ENCODE assay signal across 8 mouse cellular contexts in the genomic region with DNA sequence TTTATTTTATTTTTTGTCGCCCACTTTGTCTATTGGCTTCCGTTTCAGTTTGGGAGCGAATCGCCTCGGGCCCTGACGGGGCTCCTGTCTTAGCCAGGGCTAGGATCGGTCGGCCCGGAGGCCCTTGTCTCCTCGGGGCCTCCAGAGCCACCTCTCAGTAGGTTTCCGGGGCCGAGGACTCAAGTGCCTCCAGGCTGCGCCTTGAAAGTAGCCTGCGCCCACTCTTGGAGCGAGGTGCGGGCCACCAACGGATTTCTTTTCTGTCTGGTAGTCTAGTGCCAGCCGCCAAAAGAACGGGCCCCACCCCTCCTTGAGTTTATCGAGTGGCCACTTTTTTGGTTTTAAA. TPM values are rescaled to one million over a fixed set of nuclear protein-coding genes. Genes with fewer than 3 reads are reported as not detected.
DNase-seq lines count a peak whose midpoint lies in the region; ATAC-seq and TF ChIP-seq lines count a peak whose summit lies in the region.

No protein-coding gene starts in this region.

- peak overlapping the region; percentile 93 for H3K27ac ChIP-seq in neural tube, embryonic 11.5 days (ENCODE audit: low read depth, low read length)
- peak overlapping the region; percentile 95 for H3K27ac ChIP-seq in limb, embryonic 13.5 days
- H3K27ac ChIP-seq in midbrain, postnatal 0 days (ENCODE audit: low read depth, low read length) = peak overlapping the region; percentile 91
- H3K27ac ChIP-seq in stomach, embryonic 15.5 days = peak overlapping the region; percentile 97

- DNase-seq in neural tube, embryonic 11.5 days (ENCODE audit: low spot score) = peak; percentile 72
- no peak for DNase-seq in neural tube, embryonic 10.5 days (ENCODE audit: extremely low spot score, low spot score)
- peak; percentile 23 for DNase-seq in embryo, embryonic 11.5 days (ENCODE audit: low read depth, low spot score)
- DNase-seq in kidney, adult 11 months = peak; percentile 49
- DNase-seq in midbrain, postnatal 0 days (ENCODE audit: low spot score) = peak; percentile 38

- H3K4me2 ChIP-seq in neural tube, embryonic 11.5 days (ENCODE audit: low read depth) = peak overlapping the region; percentile 62
- H3K4me2 ChIP-seq in limb, embryonic 13.5 days (replicated peaks) = peak overlapping the region; percentile 63
- H3K4me2 ChIP-seq in midbrain, postnatal 0 days (ENCODE audit: low read depth, low read length, poor library complexity, severe bottlenecking) = peak overlapping the region; percentile 52
- H3K4me2 ChIP-seq in stomach, embryonic 15.5 days = peak overlapping the region; percentile 55

- peak overlapping the region; percentile 72 for H3K4me3 ChIP-seq in neural tube, embryonic 11.5 days (ENCODE audit: low read depth, low read length)
- peak overlapping the region; percentile 96 for H3K4me3 ChIP-seq in limb, embryonic 13.5 days
- H3K4me3 ChIP-seq in midbrain, postnatal 0 days (ENCODE audit: low read depth, low read length) = peak overlapping the region; percentile 96
- peak overlapping the region; percentile 75 for H3K4me3 ChIP-seq in stomach, embryonic 15.5 days (replicated peaks)

- no peaks in the 10 kb centered on the region for H3K36me3 ChIP-seq in neural tube, embryonic 11.5 days (ENCODE audit: control insufficient read depth, insufficient read depth, low read length)
- H3K36me3 ChIP-seq in limb, embryonic 13.5 days = peaks cover 23% of the 10 kb centered on the region
- peaks cover 2% of the 10 kb centered on the region; the same call in 1 of the 2 replicates for H3K36me3 ChIP-seq in midbrain, postnatal 0 days (ENCODE audit: insufficient read depth, low read length)
- H3K36me3 ChIP-seq in stomach, embryonic 15.5 days = peaks cover 6% of the 10 kb centered on the region

- H3K9ac ChIP-seq in neural tube, embryonic 11.5 days (ENCODE audit: low read length) = peak overlapping the region; percentile 98
- H3K9ac ChIP-seq in limb, embryonic 13.5 days = peak overlapping the region; percentile 98
- H3K9ac ChIP-seq in midbrain, postnatal 0 days (replicated peaks; ENCODE audit: low read length, poor library complexity, severe bottlenecking) = peak overlapping the region; percentile 91
- peak overlapping the region; percentile 47 for H3K9ac ChIP-seq in stomach, embryonic 15.5 days

- under 1% methylated on average over 20 of the region's 20 CpGs for WGBS in neural tube, embryonic 11.5 days
- 0% methylated on average over 19 of the region's 20 CpGs for WGBS in limb, embryonic 13.5 days
- whole genome bisulfite sequencing in midbrain, postnatal 0 days = 0% methylated on average over 18 of the region's 20 CpGs
- WGBS in stomach, embryonic 15.5 days = 0% methylated on average over 20 of the region's 20 CpGs

- no peaks in the 10 kb centered on the region for H3K9me3 ChIP-seq in neural tube, embryonic 11.5 days (ENCODE audit: control insufficient read depth, low read length)
- H3K9me3 ChIP-seq in limb, embryonic 13.5 days = no peaks in the 10 kb centered on the region
- H3K9me3 ChIP-seq in midbrain, postnatal 0 days (ENCODE audit: low read length) = no peaks in the 10 kb centered on the region
- no peaks in the 10 kb centered on the region for H3K9me3 ChIP-seq in stomach, embryonic 15.5 days

- no peaks in the 10 kb centered on the region for H3K27me3 ChIP-seq in neural tube, embryonic 11.5 days (ENCODE audit: control insufficient read depth, insufficient read depth, low read length)
- no peaks in the 10 kb centered on the region for H3K27me3 ChIP-seq in limb, embryonic 13.5 days
- no peaks in the 10 kb centered on the region for H3K27me3 ChIP-seq in midbrain, postnatal 0 days (ENCODE audit: insufficient read depth, low read length)
- H3K27me3 ChIP-seq in stomach, embryonic 15.5 days (replicated peaks) = no peaks in the 10 kb centered on the region

- peaks cover 5% of the 10 kb centered on the region; the same call in 1 of the 2 replicates for H3K4me1 ChIP-seq in neural tube, embryonic 11.5 days (ENCODE audit: control insufficient read depth, insufficient read depth, low read length)
- H3K4me1 ChIP-seq in limb, embryonic 13.5 days = peaks cover 7% of the 10 kb centered on the region; the same call in 1 of the 2 replicates
- H3K4me1 ChIP-seq in midbrain, postnatal 0 days (ENCODE audit: insufficient read depth, low read length) = no peaks in the 10 kb centered on the region
- peaks cover 2% of the 10 kb centered on the region; the same call in 1 of the 2 replicates for H3K4me1 ChIP-seq in stomach, embryonic 15.5 days

- peak; percentile 62 for ATAC-seq in neural tube, embryonic 11.5 days (ENCODE audit: insufficient read depth, low FRiP score, low TSS enrichment)
- peak; percentile 13 for ATAC-seq in granulocyte monocyte progenitor cell, adult 5-6 weeks (replicated peaks; ENCODE audit: poor library complexity, severe bottlenecking)
- peak; percentile 5; the same call in 1 of the 2 replicates for ATAC-seq in limb, embryonic 13.5 days (ENCODE audit: low FRiP score, low read depth)
- peak; percentile 51 for ATAC-seq in midbrain, postnatal 0 days (ENCODE audit: low FRiP score)
- 0 out of 2 replicates have a peak, but pooled peaks have one; percentile 5 for ATAC-seq in stomach, embryonic 15.5 days (ENCODE audit: insufficient read depth, low FRiP score, low read depth)

- TF ChIP-seq CTCF in midbrain, postnatal 0 days (IDR thresholded peaks at IDR 0.05) = no peak

RNA-seq across cellular contexts. Expression of a gene that starts 1.6 kb away (rescaled TPM):
- 249 and 251 TPM in 2 replicates for polyA plus RNA-seq in neural tube, embryonic 11.5 days (2014; fragmentation: Nextera tagmentation; extraction: Ambion mirVana)
- 191 and 240 TPM in 2 replicates for total RNA-seq in granulocyte monocyte progenitor cell, adult 5-6 weeks (2014; fragmentation: Nextera tagmentation)
- 177 and 275 TPM in 2 replicates for total RNA-seq in granulocyte monocyte progenitor cell, adult 5-6 weeks (2017)
- polyA plus RNA-seq in limb, embryonic 13.5 days (2015; fragmentation: Nextera tagmentation; extraction: Ambion mirVana) = 318 and 324 TPM in 2 replicates
- 68.2 and 166 TPM in 2 replicates for total RNA-seq in midbrain, postnatal 0 days (2014; rRNA removed)
- polyA plus RNA-seq in midbrain, postnatal 0 days (2015; fragmentation: Nextera tagmentation; extraction: Ambion mirVana) = 206 and 231 TPM in 2 replicates
- polyA plus RNA-seq in stomach, embryonic 15.5 days (2015; fragmentation: Nextera tagmentation; extraction: Ambion mirVana) = 229 and 239 TPM in 2 replicates

RNA-seq across cellular contexts. Expression of a gene that starts 35.6 kb away (rescaled TPM):
- 25.2 and 25.9 TPM in 2 replicates for polyA plus RNA-seq in neural tube, embryonic 11.5 days (2014; fragmentation: Nextera tagmentation; extraction: Ambion mirVana)
- total RNA-seq in granulocyte monocyte progenitor cell, adult 5-6 weeks (2014; fragmentation: Nextera tagmentation) = 8.9 and 15.0 TPM in 2 replicates
- total RNA-seq in granulocyte monocyte progenitor cell, adult 5-6 weeks (2017) = 9.4 and 12.2 TPM in 2 replicates
- 24.5 and 26.1 TPM in 2 replicates for polyA plus RNA-seq in limb, embryonic 13.5 days (2015; fragmentation: Nextera tagmentation; extraction: Ambion mirVana)
- 32.2 and 35.7 TPM in 2 replicates for total RNA-seq in midbrain, postnatal 0 days (2014; rRNA removed)
- polyA plus RNA-seq in midbrain, postnatal 0 days (2015; fragmentation: Nextera tagmentation; extraction: Ambion mirVana) = 12.9 and 15.6 TPM in 2 replicates
- 13.8 and 15.6 TPM in 2 replicates for polyA plus RNA-seq in stomach, embryonic 15.5 days (2015; fragmentation: Nextera tagmentation; extraction: Ambion mirVana)

RNA-seq across cellular contexts. Expression of a gene that starts 55.3 kb away (rescaled TPM):
- 74.8 and 77.7 TPM in 2 replicates for polyA plus RNA-seq in neural tube, embryonic 11.5 days (2014; fragmentation: Nextera tagmentation; extraction: Ambion mirVana)
- 74.1 and 78.4 TPM in 2 replicates for total RNA-seq in granulocyte monocyte progenitor cell, adult 5-6 weeks (2014; fragmentation: Nextera tagmentation)
- total RNA-seq in granulocyte monocyte progenitor cell, adult 5-6 weeks (2017) = 53.3 and 75.0 TPM in 2 replicates
- polyA plus RNA-seq in limb, embryonic 13.5 days (2015; fragmentation: Nextera tagmentation; extraction: Ambion mirVana) = 60.1 TPM in 2 replicates
- 64.6 and 68.5 TPM in 2 replicates for total RNA-seq in midbrain, postnatal 0 days (2014; rRNA removed)
- polyA plus RNA-seq in midbrain, postnatal 0 days (2015; fragmentation: Nextera tagmentation; extraction: Ambion mirVana) = 57.1 and 58.2 TPM in 2 replicates
- polyA plus RNA-seq in stomach, embryonic 15.5 days (2015; fragmentation: Nextera tagmentation; extraction: Ambion mirVana) = 66.3 and 68.8 TPM in 2 replicates

Comparison
In these comparisons a context has a peak if more than half of its experiments do, and no peak if none do; other contexts are left out.
1. ATAC-seq: peak in every context shown above with its lines; median percentile 62 in neural tube, embryonic 11.5 days; 51 in midbrain, postnatal 0 days; 13 in granulocyte monocyte progenitor cell, adult 5-6 weeks; 5 in limb, embryonic 13.5 days; 5 in stomach, embryonic 15.5 days.
2. H3K9ac ChIP-seq: peak in every context shown above with its lines; median percentile 98 in neural tube, embryonic 11.5 days; 98 in limb, embryonic 13.5 days; 91 in midbrain, postnatal 0 days; 47 in stomach, embryonic 15.5 days.